Mouse (Mus musculus): Measurements from ENCODE around the gene Atpaf1.

GRCm38 (mm10) chr4:115840842-115841241 is 56.2 kb downstream of the Atpaf1 start:
- TF ChIP-seq CTCF (IDR thresholded peaks at IDR 0.05; ENCODE audit: extremely low read depth, insufficient read length, insufficient replicate concordance, low read depth, low read length): no peak
- no peak for TF ChIP-seq POLR2A (IDR thresholded peaks at IDR 0.05; ENCODE audit: low read depth, low read length)

Measured in small intestine, adult 2 months (tissue).